Mouse (Mus musculus): ENCODE measurements around the gene Orai2.

- TF ChIP-seq POLR2A (IDR thresholded peaks at IDR 0.05; ENCODE audit: low read depth, low read length) (no peak), CTCF (IDR thresholded peaks at IDR 0.05; ENCODE audit: extremely low read depth, insufficient read depth, insufficient read length, insufficient replicate concordance) (no peak)
These were observed 40.0 kb upstream of the Orai2 start for GRCm38 (mm10) chr5:136210549-136210948.
